8 mouse cellular contexts compared by ENCODE assay signal in genomic region chr4:114666238-114666978, GRCm38 (mm10).
DNase-seq lines count a peak whose midpoint lies in the region; ATAC-seq and TF ChIP-seq lines count a peak whose summit lies in the region.

No protein-coding gene starts in this region.

- H3K9me3 ChIP-seq in embryonic facial prominence, embryonic 13.5 days = no peaks in the 10 kb centered on the region
- no peaks in the 10 kb centered on the region for H3K9me3 ChIP-seq in limb, embryonic 14.5 days (ENCODE audit: control insufficient read depth, low read length)

- TF ChIP-seq CTCF in left cerebral cortex, adult 2 months (IDR thresholded peaks at IDR 0.05) = no peak

- H3K9ac ChIP-seq in embryonic facial prominence, embryonic 13.5 days = peak overlapping the region; percentile 37; the same call in 1 of the 2 replicates
- H3K9ac ChIP-seq in limb, embryonic 14.5 days (ENCODE audit: low read depth, low read length, severe bottlenecking) = 0 out of 2 replicates have a peak overlapping the region, but pooled peaks have one; percentile 31

- DNase-seq in left cerebral cortex, adult 2 months (ENCODE audit: extremely low spot score in 1 of 2, low spot score in 2 of 2) = no peak
- no peak for DNase-seq in left cerebral cortex, adult 18-20 months (ENCODE audit: low spot score in 2 of 2)
- no peak for DNase-seq in limb, embryonic 14.5 days (ENCODE audit: low spot score)
- peak; percentile 81 for DNase-seq in retina, postnatal 1 day
- DNase-seq in right cerebral cortex, postnatal 25 days = no peak
- DNase-seq in thymus, adult 18-20 months = no peak
- no peak for DNase-seq in adrenal gland, postnatal 25 days

- TF ChIP-seq POLR2A in limb, embryonic 14.5 days (IDR thresholded peaks at IDR 0.05; ENCODE audit: borderline replicate concordance, extremely low read depth, insufficient read depth, insufficient read length) = no peak

- H3K27me3 ChIP-seq in embryonic facial prominence, embryonic 13.5 days = peaks cover 90% of the 10 kb centered on the region
- peaks cover 76% of the 10 kb centered on the region for H3K27me3 ChIP-seq in limb, embryonic 14.5 days (ENCODE audit: control insufficient read depth, insufficient read depth, low read length)

- peak; percentile 56 for ATAC-seq in embryonic facial prominence, embryonic 13.5 days (ENCODE audit: insufficient number of reproducible peaks, insufficient read depth, low FRiP score, low TSS enrichment, low read depth)
- peak; percentile 18; the same call in 1 of the 2 replicates for ATAC-seq in limb, embryonic 14.5 days (ENCODE audit: low FRiP score, low read depth)

- 0 out of 2 replicates have a peak overlapping the region, but pooled peaks have one; percentile 5 for H3K4me3 ChIP-seq in left cerebral cortex, adult 2 months
- peak overlapping the region; percentile 27 for H3K4me3 ChIP-seq in embryonic facial prominence, embryonic 13.5 days
- H3K4me3 ChIP-seq in limb, embryonic 14.5 days (replicated peaks; ENCODE audit: low read length) = peak overlapping the region; percentile 21

- 2% methylated on average over 41 of the region's 41 CpGs for WGBS in embryonic facial prominence, embryonic 13.5 days
- 3% methylated on average over 37 of the region's 41 CpGs for WGBS in limb, embryonic 14.5 days

- H3K36me3 ChIP-seq in embryonic facial prominence, embryonic 13.5 days = no peaks in the 10 kb centered on the region
- H3K36me3 ChIP-seq in limb, embryonic 14.5 days (ENCODE audit: control insufficient read depth, insufficient read depth, low read length) = no peaks in the 10 kb centered on the region

- peaks cover 19% of the 10 kb centered on the region for H3K4me1 ChIP-seq in embryonic facial prominence, embryonic 13.5 days
- peaks cover 17% of the 10 kb centered on the region for H3K4me1 ChIP-seq in limb, embryonic 14.5 days (ENCODE audit: control insufficient read depth, insufficient read depth, low read length)

- intact Hi-C loops in left cerebral cortex, adult 2 months (cut with DNase I) = loop anchor here (5.0 kb wide), 2 partner anchors 156 to 246 kb away; partner anchors contain the start of gene Gm12830

- no peak overlapping the region for H3K27ac ChIP-seq in left cerebral cortex, adult 2 months
- no peak overlapping the region for H3K27ac ChIP-seq in embryonic facial prominence, embryonic 13.5 days
- no peak overlapping the region for H3K27ac ChIP-seq in limb, embryonic 14.5 days (replicated peaks; ENCODE audit: low read depth, low read length)

- H3K4me2 ChIP-seq in embryonic facial prominence, embryonic 13.5 days = peak overlapping the region; percentile 59
- peak overlapping the region; percentile 40 for H3K4me2 ChIP-seq in limb, embryonic 14.5 days (replicated peaks; ENCODE audit: low read depth, low read length, severe bottlenecking)
